Mouse (Mus musculus) E14TG2a.4 (cell line): ENCODE measurements at regions not wholly inside any gene's neighbourhood (a gene's known extent, or its start where the extent isn't known, plus 50 kb on each side); places are given as distances from the start of the nearest gene placed in this dataset.

Experiments
- CTCF ChIP-seq: conservative IDR thresholded peaks from 2 replicates; pipeline ENCODE4 v1.5.1; 2014; ENCODE audit warnings: low read length
- NANOG ChIP-seq: IDR thresholded peaks from 2 replicates; pipeline ENCODE4 v1.6.1; 2014; ENCODE audit warnings: borderline replicate concordance, low read length, mixed read lengths
- POU5F1 ChIP-seq: IDR thresholded peaks from 2 replicates; pipeline ENCODE4 v1.6.1; 2014; ENCODE audit warnings: low read length, borderline replicate concordance

- TF ChIP-seq CTCF (no peak), NANOG (no peak), POU5F1 (no peak)
These were observed 97.2 kb upstream of the Pam start for GRCm38 (mm10) chr1:98192671-98193070.
